Mouse (Mus musculus) olfactory bulb, adult 2 months (tissue): ENCODE results near the gene Srp68. TPM values are rescaled to one million over a fixed set of nuclear protein-coding genes. Genes with fewer than 3 reads are reported as not detected.

Experiments
- H3K27ac ChIP-seq: fragments of 200-500 bp; 2 replicates; pipeline ENCODE4 v1.5.1; 2012; ENCODE audit warnings: low read depth, low read length; ENCODE audit not compliant: insufficient read depth
- H3K4me1 ChIP-seq: fragments of 200-500 bp; 2 replicates; pipeline ENCODE4 v1.6.1; 2012; ENCODE audit warnings: low read length; ENCODE audit not compliant: control insufficient read depth, insufficient read depth
- H3K4me3 ChIP-seq: fragments of 200-500 bp; 2 replicates; pipeline ENCODE4 v1.5.1; 2012; ENCODE audit warnings: mild to moderate bottlenecking, low read depth, low read length, moderate library complexity; ENCODE audit not compliant: insufficient read depth
- CTCF ChIP-seq: fragments of 200-500 bp; IDR thresholded peaks from 2 replicates; pipeline ENCODE4 v1.5.1; 2012; ENCODE audit warnings: low read depth, mild to moderate bottlenecking, low read length, moderate library complexity; ENCODE audit not compliant: insufficient read depth
- POLR2A ChIP-seq: fragments of 200-500 bp; IDR thresholded peaks from 2 replicates; pipeline ENCODE4 v1.6.1; 2012; ENCODE audit warnings: mild to moderate bottlenecking, low read depth, low read length, moderate library complexity; ENCODE audit not compliant: insufficient read depth
- WGBS: fragments of 180-500 bp; shearing (Covaris S2); methylation state at CpG from one replicate; pipeline ENCODE4 v1.1.7; 2018; 5-methylcytosine and 5-hydroxymethylcytosine counted together
- polyA plus RNA-seq: library from polyadenylated mRNA; stranded (reverse); fragments of >200 nt; gene quantifications from 2 replicates; pipeline ENCODE4 v1.2.4, GENCODE M21; 2012; ENCODE audit warnings: low replicate concordance; ENCODE audit not compliant: missing spikeins, insufficient read depth, insufficient read length

The Srp68 gene
- polyA plus RNA-seq, 1 experiment = not detected

- TF ChIP-seq POLR2A (no peak), CTCF (no peak)
- Histone ChIP-seq H3K4me1 (peaks cover 20% of the 10 kb centered on the region), H3K4me3 (no peak overlapping the region), H3K27ac (no peak overlapping the region)
- 54% methylated on average over 2 of the region's 2 CpGs for WGBS
Measured at GRCm38 (mm10) chr11:116218263-116218662, 55.8 kb downstream of the Srp68 start.

- no peak overlapping the region for H3K27ac ChIP-seq
- H3K4me1 ChIP-seq = peaks cover 4% of the 10 kb centered on the region
- 83% methylated on average over 11 of the region's 11 CpGs for WGBS
- no peak for TF ChIP-seq CTCF
- no peak for TF ChIP-seq POLR2A
- H3K4me3 ChIP-seq = no peak overlapping the region
Measured at GRCm38 (mm10) chr11:116216549-116216948, 57.5 kb downstream of the Srp68 start.

- no peak overlapping the region for H3K4me3 ChIP-seq
- no peak overlapping the region for H3K27ac ChIP-seq
- TF ChIP-seq CTCF (no peak), POLR2A (no peak)
- H3K4me1 ChIP-seq = peaks cover 4% of the 10 kb centered on the region
- WGBS = 91% methylated on average over 6 of the region's 6 CpGs
Measured at GRCm38 (mm10) chr11:116215991-116216390, 58.0 kb downstream of the Srp68 start.

- Histone ChIP-seq H3K4me1 (peaks cover 4% of the 10 kb centered on the region), H3K27ac (no peak overlapping the region)
- 83% methylated on average over 7 of the region's 7 CpGs for WGBS
Measured at GRCm38 (mm10) chr11:116215181-116215580, 58.8 kb downstream of the Srp68 start.

GRCm38 (mm10) chr11:116213877-116214510 is 60.0 kb downstream of the Srp68 start:
- Histone ChIP-seq H3K27ac (no peak overlapping the region), H3K4me3 (no peak overlapping the region), H3K4me1 (peaks cover 4% of the 10 kb centered on the region)
- no peak for TF ChIP-seq CTCF
- no peak for TF ChIP-seq POLR2A
- WGBS = 85% methylated on average over 13 of the region's 13 CpGs

More at GRCm38 (mm10) chr11:116215181-116215580, 58.8 kb downstream of the Srp68 start:
- no peak overlapping the region for H3K4me3 ChIP-seq
- no peak for TF ChIP-seq POLR2A
- TF ChIP-seq CTCF = no peak

- WGBS = 92% methylated on average over 6 of the region's 6 CpGs
- H3K4me1 ChIP-seq = no peaks in the 10 kb centered on the region
- no peak for TF ChIP-seq CTCF
- TF ChIP-seq POLR2A = no peak
- no peak overlapping the region for H3K4me3 ChIP-seq
- H3K27ac ChIP-seq = no peak overlapping the region
Measured at GRCm38 (mm10) chr11:116212847-116213246, 61.2 kb downstream of the Srp68 start.

- 79% methylated on average over 5 of the region's 5 CpGs for WGBS
Measured at GRCm38 (mm10) chr11:116210696-116211095, 63.3 kb downstream of the Srp68 start.

GRCm38 (mm10) chr11:116209257-116209656 is 64.8 kb downstream of the Srp68 start:
- H3K4me1 ChIP-seq = no peaks in the 10 kb centered on the region
- no peak overlapping the region for H3K4me3 ChIP-seq
- WGBS = 81% methylated on average over 8 of the region's 8 CpGs
- TF ChIP-seq CTCF (no peak), POLR2A (no peak)
- H3K27ac ChIP-seq = no peak overlapping the region

More at GRCm38 (mm10) chr11:116210696-116211095, 63.3 kb downstream of the Srp68 start:
- Histone ChIP-seq H3K27ac (no peak overlapping the region), H3K4me1 (no peaks in the 10 kb centered on the region), H3K4me3 (no peak overlapping the region)
- no peak for TF ChIP-seq CTCF
- TF ChIP-seq POLR2A = no peak

- H3K4me1 ChIP-seq = no peaks in the 10 kb centered on the region
- H3K27ac ChIP-seq = no peak overlapping the region
- 86% methylated on average over 3 of the region's 3 CpGs for WGBS
- H3K4me3 ChIP-seq = no peak overlapping the region
- TF ChIP-seq CTCF = no peak
- no peak for TF ChIP-seq POLR2A
Measured at GRCm38 (mm10) chr11:116208660-116209059, 65.4 kb downstream of the Srp68 start.
